Mouse (Mus musculus): ENCODE measurements around the gene Prl8a1.

Gene Prl8a1

DNA sequence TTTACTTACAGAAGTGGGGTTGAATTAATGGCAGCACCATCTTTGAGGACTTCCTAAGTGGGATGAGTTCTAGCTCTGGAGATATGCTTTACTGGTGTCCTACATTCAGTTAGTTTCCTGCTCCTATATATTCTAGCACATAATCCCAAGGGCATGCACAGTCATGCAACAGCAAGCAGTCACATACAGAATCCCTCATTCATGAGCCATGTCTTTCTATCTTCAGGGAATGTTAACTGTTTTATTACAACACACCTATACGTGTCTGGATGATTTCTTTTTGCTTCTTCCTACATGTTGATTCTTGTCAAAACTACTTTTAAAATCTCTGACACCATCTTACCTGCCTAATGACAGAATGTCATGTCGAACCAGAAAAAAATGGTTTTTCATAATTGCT, at the start of gene Prl8a1:
TSS of gene Prl8a1 (minus strand) at position 101 of the 400 bp plus-strand sequence.
- no peak for DNase-seq (ENCODE audit: extremely low spot score)

DNA sequence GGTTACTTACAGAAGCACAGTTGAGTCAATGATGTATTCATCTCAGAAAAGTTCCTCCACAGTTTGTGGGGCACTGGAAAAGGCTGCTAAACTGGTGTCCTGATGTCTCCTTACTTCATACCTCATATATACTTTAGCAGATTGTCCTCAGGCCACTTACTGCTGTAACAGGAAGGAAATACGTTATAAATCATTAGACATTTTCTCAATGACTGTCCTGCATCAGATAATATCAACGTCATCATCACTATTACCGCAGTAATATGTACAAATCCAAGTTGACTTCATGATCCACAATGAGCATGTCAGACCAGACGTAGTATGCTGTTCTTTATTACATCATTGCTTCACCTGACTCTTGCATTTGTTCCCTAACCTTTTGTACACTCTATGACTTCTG, 28.5 kb upstream of the Prl8a1 start, which contains the start of gene Prl7b1:
TSS of gene Prl7b1 (minus strand) at position 101 of the 400 bp plus-strand sequence.
- DNase-seq (ENCODE audit: extremely low spot score): no peak

DNA sequence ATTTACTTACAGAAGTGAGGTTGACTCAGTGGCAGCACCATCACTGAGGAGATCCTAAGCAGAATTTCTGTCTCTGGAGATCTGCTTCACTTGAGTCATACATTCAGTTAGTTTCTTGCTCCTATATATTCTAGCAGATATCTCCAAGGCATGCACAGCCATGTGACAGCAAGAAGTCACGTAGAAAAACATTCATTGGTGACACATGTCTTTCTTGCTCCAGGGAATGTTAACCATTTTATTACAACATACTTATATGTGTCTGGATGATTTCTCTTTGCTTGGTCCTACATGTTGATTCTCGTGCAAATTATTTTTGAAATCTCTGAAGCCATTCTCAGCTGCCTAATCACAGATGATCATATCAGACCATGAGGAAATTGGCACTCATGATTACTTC, 17.5 kb downstream of the Prl8a1 start, which contains the start of gene Prl8a9:
TSS of gene Prl8a9 (minus strand) at position 101 of the 400 bp plus-strand sequence.
- no peak for DNase-seq (ENCODE audit: extremely low spot score)

DNA sequence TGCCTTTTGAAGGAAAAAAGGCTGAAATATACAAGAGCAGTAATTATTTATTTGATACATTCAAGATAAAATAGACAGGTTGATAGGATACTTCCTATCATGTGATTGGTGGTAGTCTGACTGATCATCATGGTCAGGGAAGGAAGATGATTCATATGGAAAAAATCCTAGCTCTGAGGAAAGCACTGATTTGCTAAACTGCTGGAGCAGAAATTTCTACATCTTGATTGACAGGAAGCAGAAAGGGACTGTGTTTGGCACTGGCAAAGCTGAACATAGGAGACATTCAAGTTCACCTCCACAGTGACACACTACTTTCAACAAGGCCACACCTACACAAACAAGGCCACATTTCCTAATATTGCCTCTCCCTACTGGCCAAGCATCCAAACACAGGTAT, 28.6 kb downstream of the Prl8a1 start:
- no peak for DNase-seq (ENCODE audit: extremely low spot score)

Measured in embryo, embryonic 9.5 days (tissue).